Mouse (Mus musculus) spleen, adult 2 months (tissue): ENCODE measurements around the gene Pias1. TPM values are rescaled to one million over a fixed set of nuclear protein-coding genes. Genes with fewer than 3 reads are reported as not detected.
A peak's percentile ranks its signal among the peaks of the same experiment; 100 is the strongest.

Source experiments
- DNase-seq, 2 experiments: peaks; one replicate each; pipeline versions ENCODE4 v3.0.0 to v3.0.0-alpha.2; 2012 to 2021; ENCODE audit warnings: low spot score in 2 of 2, low read depth in 1 of 2
- H3K27ac ChIP-seq: fragments of 200-500 bp; 2 replicates; pipeline ENCODE4 v1.5.1; 2012; ENCODE audit warnings: low read length, inconsistent platforms; ENCODE audit not compliant: insufficient read depth
- H3K27me3 ChIP-seq: fragments of 200-500 bp; 2 replicates; pipeline ENCODE4 v1.6.1; 2012; ENCODE audit warnings: mild to moderate bottlenecking, moderate library complexity, low read length, inconsistent platforms; ENCODE audit not compliant: control insufficient read depth, insufficient read depth
- H3K36me3 ChIP-seq: fragments of 200-500 bp; 2 replicates; pipeline ENCODE4 v1.6.1; 2012; ENCODE audit warnings: mild to moderate bottlenecking, low read length, inconsistent platforms; ENCODE audit not compliant: control insufficient read depth, insufficient read depth
- H3K4me1 ChIP-seq: fragments of 200-500 bp; 2 replicates; pipeline ENCODE4 v1.6.1; 2011; ENCODE audit warnings: inconsistent platforms; ENCODE audit not compliant: control insufficient read depth, insufficient read depth, insufficient read length
- H3K4me3 ChIP-seq: fragments of 200-500 bp; 2 replicates; pipeline ENCODE4 v1.5.1; 2011; ENCODE audit warnings: mild to moderate bottlenecking, inconsistent platforms; ENCODE audit not compliant: insufficient read depth, insufficient read length; ENCODE audit errors: extremely low read depth
- CTCF ChIP-seq: fragments of 200-500 bp; IDR thresholded peaks from 2 replicates; pipeline ENCODE4 v1.5.1; 2011; ENCODE audit warnings: mild to moderate bottlenecking, inconsistent platforms; ENCODE audit not compliant: insufficient read depth, insufficient read length, insufficient replicate concordance; ENCODE audit errors: extremely low read depth
- POLR2A ChIP-seq: fragments of 200-500 bp; IDR thresholded peaks from 2 replicates; pipeline ENCODE4 v1.6.1; 2011; ENCODE audit warnings: low read depth, low read length, inconsistent platforms
- WGBS: fragments of 180-500 bp; shearing (Covaris S2); methylation state at CpG from one replicate; pipeline ENCODE4 v1.1.7; 2018; 5-methylcytosine and 5-hydroxymethylcytosine counted together
- polyA plus RNA-seq: library from polyadenylated mRNA; depleted of rRNA; stranded (reverse); fragments of >200 nt; gene quantifications from 2 replicates; pipeline ENCODE4 v1.2.3, GENCODE M21; 2012; rRNA removed

Pias1 gene
- polyA plus RNA-seq = 17.6 and 23.3 TPM in 2 replicates

DNA sequence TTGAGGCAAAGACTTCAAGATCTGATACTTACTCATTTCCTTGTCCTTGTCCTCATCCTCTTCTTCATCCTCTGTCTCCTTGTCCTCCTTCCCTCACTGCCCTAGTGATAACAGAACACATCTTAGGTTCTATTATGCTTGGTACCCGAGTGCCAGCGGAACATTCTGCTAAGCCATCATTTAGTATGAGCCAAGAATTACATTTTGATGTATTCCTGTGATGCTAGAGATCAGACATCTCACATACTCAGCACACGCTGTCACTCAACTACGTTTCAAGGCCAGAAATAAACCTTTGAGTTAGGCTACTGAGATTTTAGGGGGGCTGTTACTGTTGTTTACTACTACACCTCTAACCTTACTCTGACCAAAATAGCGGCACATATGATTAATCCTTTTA, at the start of gene Pias1:
Gene Pias1, minus strand, starts transcription at position 101 of the 400 bp plus-strand sequence.
- DNase-seq = no peak
- H3K27ac ChIP-seq = no peak within 1 kb of the TSS
- H3K36me3 ChIP-seq = no peaks in the 10 kb centered on the region
- 91% methylated on average over 5 of the region's 5 CpGs for WGBS
- TF ChIP-seq CTCF = no peak
- no peak for TF ChIP-seq POLR2A
- H3K4me3 ChIP-seq = no peak within 1 kb of the TSS
- no peaks in the 10 kb centered on the region for H3K27me3 ChIP-seq
- H3K4me1 ChIP-seq = no peaks in the 10 kb centered on the region

DNA sequence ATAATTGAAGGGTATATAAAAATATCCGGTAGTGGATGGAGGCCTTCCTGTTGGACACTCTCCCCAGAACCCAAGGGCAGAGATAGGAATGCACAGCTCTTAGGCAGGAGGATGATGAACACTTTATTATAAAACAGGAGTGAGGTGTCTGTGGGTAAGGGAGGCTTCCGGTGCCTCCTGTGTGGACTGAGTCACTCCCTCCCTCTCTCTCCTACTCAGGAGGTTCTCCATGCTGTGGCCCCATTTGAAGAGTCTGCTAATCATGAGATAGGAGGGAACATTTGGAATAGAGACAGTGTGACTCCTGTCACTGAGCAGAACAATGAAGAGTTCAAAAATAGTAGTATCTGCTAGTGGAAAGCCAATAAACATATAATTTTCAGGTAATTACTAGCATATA, 47.7 kb upstream of the Pias1 start:
- Histone ChIP-seq H3K4me1 (no peaks in the 10 kb centered on the region), H3K36me3 (no peaks in the 10 kb centered on the region), H3K27ac (no peak overlapping the region), H3K4me3 (no peak overlapping the region), H3K27me3 (no peaks in the 10 kb centered on the region)
- no peak for TF ChIP-seq POLR2A
- no peak for TF ChIP-seq CTCF
- DNase-seq = no peak
- 96% methylated on average over 2 of the region's 2 CpGs for WGBS

DNA sequence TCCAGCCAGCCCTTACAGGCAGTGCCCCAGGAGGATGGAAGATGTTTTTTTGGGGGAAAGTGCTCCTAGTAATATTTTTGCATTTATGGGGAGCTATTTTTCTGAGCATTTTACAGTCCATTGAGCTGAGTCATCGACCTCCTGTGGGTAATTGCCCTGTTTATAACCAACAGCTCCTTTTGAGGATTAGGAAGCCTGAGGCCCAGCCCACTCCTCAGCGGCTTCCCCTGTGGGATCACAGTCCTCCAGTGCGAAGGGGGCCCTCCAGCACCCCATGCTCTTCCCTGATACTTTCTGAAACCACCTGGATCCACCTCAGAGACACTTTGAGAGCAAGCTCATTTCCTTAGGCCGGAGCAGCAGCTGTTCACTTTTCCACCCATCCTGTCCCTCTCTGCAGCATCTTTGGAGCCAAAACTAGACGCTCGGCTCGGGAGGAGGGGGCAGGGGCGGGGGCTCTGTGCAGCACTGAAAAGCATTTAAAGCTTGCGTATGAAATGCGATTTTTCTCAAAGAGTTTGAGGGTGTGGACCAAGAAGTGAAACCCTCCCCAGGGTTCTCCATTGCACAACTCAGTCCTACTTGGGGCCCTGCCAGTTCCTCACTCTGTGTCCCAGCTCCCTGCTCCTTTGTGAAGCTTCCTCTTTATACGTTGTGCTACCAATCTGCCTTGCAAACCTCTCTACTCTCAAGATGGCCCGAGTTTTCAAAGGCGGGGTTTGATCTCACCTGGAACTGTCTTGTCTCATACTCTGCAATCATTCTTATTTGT, 43.5 kb upstream of the Pias1 start:
- no peak overlapping the region for H3K4me3 ChIP-seq
- no peak overlapping the region for H3K27ac ChIP-seq
- WGBS = 37% methylated on average over 13 of the region's 13 CpGs

DNA sequence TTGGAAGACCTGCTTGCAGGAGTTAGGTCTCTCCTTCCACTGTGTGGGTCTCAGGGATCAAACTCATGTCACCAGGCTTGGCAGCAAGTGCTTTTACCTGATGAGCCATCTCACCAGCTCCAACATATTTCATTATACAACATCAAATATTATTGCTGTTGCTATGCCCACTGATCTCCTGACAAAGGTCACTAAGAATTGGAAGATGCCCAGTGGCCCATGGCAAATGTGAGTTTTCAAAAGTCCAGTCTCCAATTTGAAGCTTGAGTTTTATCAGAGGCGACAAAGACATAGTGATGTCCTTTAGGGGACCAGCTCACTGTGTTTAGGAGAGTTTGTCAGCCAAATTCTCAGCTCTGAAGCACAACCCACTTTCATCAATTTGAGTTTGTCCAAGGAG, 34.8 kb upstream of the Pias1 start:
- WGBS = 88% methylated on average over 1 of the region's 1 CpGs
- Histone ChIP-seq H3K4me3 (no peak overlapping the region), H3K27ac (no peak overlapping the region), H3K36me3 (no peaks in the 10 kb centered on the region), H3K4me1 (no peaks in the 10 kb centered on the region), H3K27me3 (no peaks in the 10 kb centered on the region)
- no peak for DNase-seq
- TF ChIP-seq POLR2A (no peak), CTCF (no peak)

More for the DNA sequence above, 43.5 kb upstream of the Pias1 start:
- TF ChIP-seq CTCF (no peak), POLR2A (no peak)
- Histone ChIP-seq H3K4me1 (no peaks in the 10 kb centered on the region), H3K36me3 (no peaks in the 10 kb centered on the region), H3K27me3 (no peaks in the 10 kb centered on the region)
- peak in 1 of 2 experiments; percentile 8 for DNase-seq

DNA sequence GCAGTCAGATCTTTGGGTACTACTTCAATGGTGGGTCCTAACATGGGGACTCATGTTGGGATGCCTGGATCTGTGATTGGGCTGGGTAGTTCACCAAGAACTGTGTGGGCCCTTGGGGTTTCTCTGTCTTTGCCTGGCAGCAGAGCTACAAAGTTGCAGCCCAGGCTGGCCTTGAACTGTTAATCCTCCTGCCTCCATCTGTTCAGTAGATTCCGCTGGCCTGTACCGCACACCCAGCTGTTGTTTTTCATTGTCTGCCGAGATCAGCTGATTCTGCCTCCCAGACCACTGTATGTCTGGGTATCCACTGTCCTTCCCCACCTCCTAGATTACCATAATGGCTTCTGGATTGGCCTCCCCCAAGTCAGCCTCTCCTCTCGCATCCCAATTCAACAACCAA, 19.6 kb upstream of the Pias1 start:
- TF ChIP-seq POLR2A = no peak
- no peak for TF ChIP-seq CTCF
- Histone ChIP-seq H3K4me3 (no peak overlapping the region), H3K27me3 (no peaks in the 10 kb centered on the region; the same call in 1 of the 2 replicates), H3K27ac (no peak overlapping the region), H3K4me1 (no peaks in the 10 kb centered on the region), H3K36me3 (no peaks in the 10 kb centered on the region)
- WGBS = 91% methylated on average over 4 of the region's 4 CpGs
- no peak for DNase-seq

DNA sequence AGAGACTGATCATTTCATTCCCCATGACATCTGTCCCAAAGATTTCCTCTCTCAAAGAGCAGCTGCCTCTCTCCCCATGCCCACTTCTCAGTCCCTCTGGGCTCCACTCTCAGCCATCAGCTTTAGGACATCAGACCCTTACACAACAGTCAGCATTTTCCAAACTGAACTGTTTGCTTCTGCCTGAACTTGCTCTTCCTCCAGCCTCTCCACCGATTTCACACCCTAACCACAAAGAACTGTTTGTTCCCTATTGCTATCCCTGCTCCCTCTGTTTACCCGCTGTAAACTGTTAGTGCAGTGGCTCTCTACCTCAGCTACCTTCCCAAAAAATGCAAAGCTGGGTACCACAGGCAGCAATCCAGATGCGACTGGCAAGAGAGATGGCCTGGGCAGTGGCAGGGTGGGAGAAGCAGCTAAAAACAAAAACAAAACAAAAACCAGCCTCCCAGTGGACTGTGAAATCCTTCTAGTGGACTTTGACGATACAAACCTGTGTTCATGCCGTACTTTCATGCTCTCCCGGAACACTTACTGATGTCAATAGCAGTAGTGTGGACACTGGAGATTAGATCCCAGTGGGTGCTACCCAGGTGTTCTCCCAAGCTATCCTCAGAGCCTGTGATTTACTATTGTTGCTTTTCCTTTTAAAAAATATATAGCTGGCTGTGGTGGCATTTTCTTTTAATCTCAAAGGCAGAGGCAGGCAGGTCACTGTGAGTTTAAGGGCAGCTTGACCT, 18.5 kb upstream of the Pias1 start:
- no peak overlapping the region for H3K4me3 ChIP-seq
- no peaks in the 10 kb centered on the region; the same call in 1 of the 2 replicates for H3K27me3 ChIP-seq
- TF ChIP-seq POLR2A (no peak), CTCF (no peak)
- no peaks in the 10 kb centered on the region for H3K4me1 ChIP-seq
- H3K36me3 ChIP-seq = no peaks in the 10 kb centered on the region
- WGBS = 77% methylated on average over 6 of the region's 6 CpGs
- DNase-seq = no peak
- H3K27ac ChIP-seq = no peak overlapping the region

DNA sequence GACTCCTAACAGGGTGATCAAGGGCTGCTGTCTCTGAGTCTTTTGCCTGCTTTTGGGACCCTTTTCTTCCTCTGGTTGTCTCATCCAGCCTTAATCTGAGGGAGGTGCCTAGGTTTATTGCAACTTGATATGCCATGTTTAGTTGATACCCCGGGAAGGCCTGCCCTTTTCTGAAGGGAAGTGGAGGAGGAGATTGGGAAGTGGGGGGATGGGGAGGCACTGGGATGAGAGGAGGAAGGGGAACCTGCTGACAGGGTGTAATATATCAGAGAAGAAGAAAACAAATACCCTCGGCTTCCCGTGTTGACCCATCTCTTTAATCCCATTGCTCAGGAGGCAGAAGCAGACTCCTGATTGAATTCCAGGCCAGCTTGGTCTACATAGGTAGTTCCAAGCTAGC, 10.8 kb upstream of the Pias1 start:
- Histone ChIP-seq H3K27ac (no peak overlapping the region), H3K4me1 (no peaks in the 10 kb centered on the region), H3K36me3 (no peaks in the 10 kb centered on the region), H3K27me3 (no peaks in the 10 kb centered on the region), H3K4me3 (no peak overlapping the region)
- TF ChIP-seq POLR2A (no peak), CTCF (no peak)
- 51% methylated on average over 3 of the region's 3 CpGs for WGBS
- DNase-seq = no peak
